Mouse (Mus musculus): ENCODE results near the gene Cyfip2.

DNA sequence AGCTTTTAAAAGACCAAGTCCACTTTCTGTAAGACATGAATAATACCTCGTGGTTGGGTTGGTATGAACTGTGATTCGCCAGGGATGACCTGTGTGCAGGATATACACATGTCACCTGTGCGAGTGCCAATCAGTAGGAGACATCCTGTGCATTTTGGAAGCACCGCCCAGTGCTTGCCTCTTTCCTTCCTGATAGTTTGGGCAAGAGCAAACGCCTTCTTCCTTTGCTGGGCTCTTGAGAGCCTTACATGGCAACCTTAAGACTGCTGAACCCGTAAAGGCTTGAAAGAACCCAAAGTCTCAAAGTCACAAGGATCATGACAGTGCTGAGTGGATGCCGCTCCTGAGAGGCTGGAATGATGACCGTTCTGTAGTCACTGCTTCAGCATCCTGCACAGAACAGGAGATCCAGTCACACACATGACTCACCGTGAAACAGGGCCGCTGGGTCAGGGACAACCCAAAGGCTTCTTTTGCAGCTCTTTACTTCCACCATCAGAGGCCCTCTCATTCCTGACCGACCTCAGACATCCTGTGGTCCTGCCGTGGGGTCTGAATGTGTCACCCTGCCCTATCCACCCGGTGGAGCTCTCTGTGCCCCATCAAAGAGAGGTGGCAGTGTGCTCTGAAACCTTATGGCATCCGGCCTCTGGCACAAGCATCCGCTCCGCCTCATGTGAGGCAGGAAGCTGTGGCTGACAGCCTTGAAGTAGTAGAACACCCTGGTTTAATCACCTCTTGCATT is 13.8 kb upstream of the Cyfip2 start:
- TF ChIP-seq CTCF (IDR thresholded peaks at IDR 0.05; ENCODE audit: borderline replicate concordance, control insufficient read depth, extremely low read depth, insufficient read depth, low read length, poor library complexity) (peak; percentile 76; the same call in 1 of the 2 replicates), POLR2A (IDR thresholded peaks at IDR 0.05; ENCODE audit: control insufficient read depth, extremely low read depth, insufficient read depth, low read length, poor library complexity) (no peak)
